Mouse (Mus musculus) thymus, adult 2 months (tissue): ENCODE results near the gene Ccdc136. TPM values are rescaled to one million over a fixed set of nuclear protein-coding genes. Genes with fewer than 3 reads are reported as not detected.

ENCODE experiments used
- DNase-seq: peaks from one replicate; pipeline ENCODE4 v3.0.0; 2021
- H3K27ac ChIP-seq: fragments of 200-500 bp; 2 replicates; pipeline ENCODE4 v1.5.1; 2012; ENCODE audit warnings: low read length, control low read depth; ENCODE audit not compliant: control insufficient read depth, insufficient read depth
- H3K27me3 ChIP-seq: fragments of 200-500 bp; 2 replicates; pipeline ENCODE4 v1.6.1; 2012; ENCODE audit warnings: mild to moderate bottlenecking, low read length, moderate library complexity, mixed read lengths; ENCODE audit not compliant: control insufficient read depth, insufficient read depth
- H3K36me3 ChIP-seq: fragments of 200-500 bp; 2 replicates; pipeline ENCODE4 v1.6.1; 2012; ENCODE audit warnings: mild to moderate bottlenecking, low read length, moderate library complexity; ENCODE audit not compliant: control insufficient read depth, insufficient read depth
- H3K4me1 ChIP-seq: fragments of 200-500 bp; replicated peaks from 2 replicates; pipeline ENCODE4 v1.6.1; 2012; ENCODE audit warnings: low read length; ENCODE audit not compliant: control insufficient read depth, insufficient read depth
- H3K4me3 ChIP-seq: fragments of 200-500 bp; 2 replicates; pipeline ENCODE4 v1.5.1; 2012; ENCODE audit warnings: mild to moderate bottlenecking, low read length, control low read depth, moderate library complexity; ENCODE audit not compliant: control insufficient read depth, insufficient read depth
- CTCF ChIP-seq: fragments of 200-500 bp; IDR thresholded peaks from 2 replicates; pipeline ENCODE4 v1.5.1; 2012; ENCODE audit warnings: mild to moderate bottlenecking, control low read depth, low read length, moderate library complexity, borderline replicate concordance; ENCODE audit not compliant: control insufficient read depth, poor library complexity, insufficient read depth; ENCODE audit errors: extremely low read depth
- POLR2A ChIP-seq: fragments of 200-500 bp; IDR thresholded peaks from 2 replicates; pipeline ENCODE4 v1.6.1; 2012; ENCODE audit warnings: mild to moderate bottlenecking, low read length, control low read depth, moderate library complexity; ENCODE audit not compliant: control insufficient read depth, poor library complexity, insufficient read depth; ENCODE audit errors: extremely low read depth
- WGBS: fragments of 180-500 bp; shearing (Covaris S2); methylation state at CpG from one replicate; pipeline ENCODE4 v1.1.7; 2018; 5-methylcytosine and 5-hydroxymethylcytosine counted together
- polyA plus RNA-seq: library from polyadenylated mRNA; depleted of rRNA; stranded (reverse); fragments of >200 nt; gene quantifications from 2 replicates; pipeline ENCODE4 v1.2.3, GENCODE M21; 2012

The Ccdc136 gene
- polyA plus RNA-seq, 1 experiment, result 1.3 TPM

DNA sequence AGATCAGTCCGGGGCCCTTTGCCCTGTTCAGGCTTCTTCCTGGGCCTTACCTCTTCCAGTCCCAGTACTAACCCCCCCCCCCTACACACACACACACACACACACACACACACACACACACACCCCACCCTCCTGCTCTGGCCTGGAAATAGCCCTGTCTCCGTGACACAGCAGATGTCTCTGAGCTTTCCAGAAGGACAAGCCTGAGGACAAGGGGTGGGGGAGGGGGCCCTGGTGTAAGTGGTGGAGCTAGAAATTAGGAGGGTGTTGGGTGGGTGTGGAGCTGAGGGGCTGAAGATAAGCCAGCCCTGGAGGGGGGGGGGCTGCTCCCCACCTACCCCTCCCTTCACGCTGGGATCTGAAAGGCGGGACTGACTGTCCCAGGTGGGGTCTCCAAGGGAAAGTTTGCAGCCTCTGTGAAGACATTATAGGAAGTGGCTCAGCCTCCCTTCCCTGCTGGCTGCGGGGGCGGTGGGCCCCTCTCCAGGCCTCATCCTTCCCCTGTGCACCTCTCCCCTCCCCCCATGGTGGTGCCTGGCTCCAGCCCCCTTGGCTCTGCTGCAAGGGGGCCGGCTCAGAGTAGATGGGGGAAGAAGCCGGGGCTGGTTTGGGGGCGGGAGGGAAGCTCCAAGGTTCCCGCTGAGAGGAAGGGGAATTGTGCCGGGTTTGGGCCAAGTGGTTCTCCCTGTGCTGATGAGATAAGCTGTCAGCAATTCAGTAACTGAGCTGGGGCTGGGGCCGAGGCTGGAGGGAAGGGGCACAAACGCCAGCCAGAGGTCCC is 39.0 kb downstream of the Ccdc136 start:
- no peak for TF ChIP-seq POLR2A
- no peak for TF ChIP-seq CTCF
- H3K4me1 ChIP-seq, result no peaks in the 10 kb centered on the region
- H3K27ac ChIP-seq, result no peak overlapping the region
- H3K4me3 ChIP-seq, result no peak overlapping the region
- WGBS, result 18% methylated on average over 13 of the region's 13 CpGs
- no peak for DNase-seq
- H3K27me3 ChIP-seq, result no peaks in the 10 kb centered on the region; the same call in 1 of the 2 replicates
- H3K36me3 ChIP-seq, result no peaks in the 10 kb centered on the region

- H3K27ac ChIP-seq, result no peak overlapping the region
- TF ChIP-seq POLR2A (no peak), CTCF (no peak)
- H3K4me3 ChIP-seq, result no peak overlapping the region
- H3K27me3 ChIP-seq, result no peaks in the 10 kb centered on the region; the same call in 1 of the 2 replicates
- WGBS, result 78% methylated on average over 6 of the region's 6 CpGs
- no peaks in the 10 kb centered on the region for H3K4me1 ChIP-seq
- no peak for DNase-seq
- H3K36me3 ChIP-seq, result no peaks in the 10 kb centered on the region
These were observed 39.9 kb downstream of the Ccdc136 start for GRCm38 (mm10) chr6:29435940-29436451.

GRCm38 (mm10) chr6:29436461-29436934 is 40.4 kb downstream of the Ccdc136 start:
- no peak overlapping the region for H3K27ac ChIP-seq

DNA sequence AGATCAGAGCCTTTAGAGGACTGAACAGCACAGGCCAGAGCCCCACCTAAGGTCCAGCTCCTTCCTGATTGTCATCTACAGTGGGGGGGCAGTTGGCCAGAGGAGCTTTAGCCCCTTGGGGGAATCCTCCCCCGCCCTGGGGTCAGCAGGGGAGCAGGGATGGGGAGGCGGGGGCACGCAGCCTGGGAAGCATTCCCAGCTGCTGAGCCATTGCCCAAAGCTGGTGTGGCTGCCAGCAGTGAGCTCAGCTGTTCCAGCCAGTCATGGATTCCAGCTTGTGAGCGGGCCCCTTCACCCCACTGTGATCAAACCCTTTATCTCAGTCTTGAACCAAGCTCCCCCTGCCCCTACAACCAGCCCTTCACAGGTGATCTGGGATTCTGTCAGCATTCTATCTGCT is 43.1 kb downstream of the Ccdc136 start:
- H3K27me3 ChIP-seq, result no peaks in the 10 kb centered on the region; the same call in 1 of the 2 replicates

More at GRCm38 (mm10) chr6:29436461-29436934, 40.4 kb downstream of the Ccdc136 start:
- Histone ChIP-seq H3K27me3 (no peaks in the 10 kb centered on the region; the same call in 1 of the 2 replicates), H3K36me3 (no peaks in the 10 kb centered on the region), H3K4me3 (no peak overlapping the region), H3K4me1 (no peaks in the 10 kb centered on the region)
- no peak for DNase-seq
- TF ChIP-seq POLR2A (no peak), CTCF (no peak)
- 32% methylated on average over 11 of the region's 11 CpGs for WGBS

GRCm38 (mm10) chr6:29439789-29440188 is 43.7 kb downstream of the Ccdc136 start:
- no peak overlapping the region for H3K27ac ChIP-seq
- H3K4me1 ChIP-seq, result no peaks in the 10 kb centered on the region
- H3K27me3 ChIP-seq, result no peaks in the 10 kb centered on the region; the same call in 1 of the 2 replicates
- no peaks in the 10 kb centered on the region for H3K36me3 ChIP-seq
- no peak overlapping the region for H3K4me3 ChIP-seq
- 92% methylated on average over 6 of the region's 6 CpGs for WGBS
- DNase-seq, result no peak
- TF ChIP-seq POLR2A (no peak), CTCF (no peak)

More for the DNA sequence above, 43.1 kb downstream of the Ccdc136 start:
- Histone ChIP-seq H3K4me3 (no peak overlapping the region), H3K27ac (no peak overlapping the region), H3K4me1 (no peaks in the 10 kb centered on the region), H3K36me3 (no peaks in the 10 kb centered on the region)
- 96% methylated on average over 4 of the region's 4 CpGs for WGBS
- TF ChIP-seq CTCF (no peak), POLR2A (no peak)
- no peak for DNase-seq

DNA sequence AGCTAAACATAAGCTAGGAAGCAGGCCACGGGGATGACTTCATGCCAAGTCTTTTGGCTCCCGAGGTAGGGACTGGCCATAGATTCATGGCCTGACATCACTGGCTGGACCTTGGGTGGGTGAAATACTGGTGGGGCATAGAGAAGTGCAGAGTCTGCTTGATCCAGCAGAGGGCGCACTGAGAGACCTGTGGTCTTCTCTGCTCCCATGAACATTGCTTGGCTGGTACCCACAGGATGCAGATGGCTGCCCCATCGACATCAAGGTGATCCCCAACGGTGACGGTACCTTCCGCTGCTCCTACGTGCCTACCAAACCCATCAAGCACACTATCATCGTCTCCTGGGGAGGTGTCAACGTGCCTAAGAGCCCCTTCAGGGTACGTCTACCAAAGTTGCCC is 48.7 kb downstream of the Ccdc136 start:
- Histone ChIP-seq H3K27ac (no peak overlapping the region), H3K36me3 (no peaks in the 10 kb centered on the region), H3K4me3 (no peak overlapping the region), H3K27me3 (no peaks in the 10 kb centered on the region), H3K4me1 (no peaks in the 10 kb centered on the region)
- peak; percentile 41 for DNase-seq
- TF ChIP-seq POLR2A (no peak), CTCF (peak; percentile 79; the same call in 1 of the 2 replicates)
- 38% methylated on average over 11 of the region's 11 CpGs for WGBS

- no peak for TF ChIP-seq CTCF
- TF ChIP-seq POLR2A, result no peak
- no peak overlapping the region for H3K27ac ChIP-seq
- 97% methylated on average over 7 of the region's 7 CpGs for WGBS
- no peaks in the 10 kb centered on the region for H3K27me3 ChIP-seq
- no peaks in the 10 kb centered on the region for H3K4me1 ChIP-seq
- no peak for DNase-seq
- no peak overlapping the region for H3K4me3 ChIP-seq
- H3K36me3 ChIP-seq, result no peaks in the 10 kb centered on the region
These were observed 49.2 kb downstream of the Ccdc136 start for GRCm38 (mm10) chr6:29445354-29445753.
